Mouse (Mus musculus) lung, postnatal 14 days (tissue): Measurements from ENCODE around the gene Vangl1.
A peak's percentile ranks its signal among the peaks of the same experiment; 100 is the strongest.
"Not testable (repeated sequence)": the region's sequence is repeated elsewhere in the genome, so short reads cannot be mapped to it uniquely, and the experiment has no call there.

Experiments used
- DNase-seq: peaks from one replicate; pipeline ENCODE4 v3.0.0; 2021

Vangl1 gene

DNA sequence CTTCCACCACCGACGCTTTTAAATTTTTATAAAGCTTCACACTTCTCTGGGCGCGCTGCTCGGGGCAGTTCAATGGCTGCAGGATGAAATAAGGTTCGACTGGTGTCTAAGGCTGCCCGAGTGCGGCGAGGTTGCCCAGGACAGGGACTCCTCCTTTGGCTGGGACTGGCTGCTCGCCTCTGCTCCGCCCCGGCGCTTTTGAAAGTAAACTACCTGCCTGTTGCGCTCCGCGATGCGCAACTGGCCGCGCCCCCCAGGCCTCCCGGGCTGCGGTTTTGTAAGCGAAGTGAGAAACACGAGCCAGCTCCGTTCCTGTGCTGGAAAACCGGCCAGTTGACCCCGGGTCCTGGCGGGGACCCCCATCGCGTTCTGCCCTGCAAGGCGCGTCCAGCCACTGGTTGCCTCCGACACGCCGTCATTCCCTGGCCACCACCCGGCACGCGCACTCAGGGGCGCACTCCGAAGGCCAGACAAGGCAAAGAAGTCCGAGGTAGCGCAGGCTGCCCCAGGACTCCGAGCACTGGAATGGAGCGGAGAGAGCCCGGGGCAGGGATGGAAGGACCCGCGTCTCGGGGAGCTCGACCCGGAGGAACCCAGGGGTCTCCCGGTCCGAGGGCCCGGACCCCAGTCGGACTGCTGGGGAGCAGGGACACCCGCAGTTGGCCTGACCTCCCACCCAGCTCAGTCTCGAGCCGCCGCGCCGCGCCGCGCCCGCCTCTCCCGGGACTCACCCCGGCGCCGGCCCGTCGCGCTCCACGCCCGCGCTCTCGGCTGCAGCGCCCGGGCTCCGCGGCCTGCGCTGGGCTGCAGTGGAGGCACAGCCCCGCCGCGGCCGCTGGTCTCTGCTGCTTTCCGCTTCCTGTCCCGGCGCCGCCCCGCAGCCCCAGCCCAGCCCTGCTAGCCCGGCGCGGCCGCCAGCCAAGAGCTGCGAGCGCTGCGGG lies at the start of gene Vangl1:
Vangl1 (minus strand) TSS at position 913 of the 941 bp plus-strand sequence.
- DNase-seq, result peak; percentile 79

DNA sequence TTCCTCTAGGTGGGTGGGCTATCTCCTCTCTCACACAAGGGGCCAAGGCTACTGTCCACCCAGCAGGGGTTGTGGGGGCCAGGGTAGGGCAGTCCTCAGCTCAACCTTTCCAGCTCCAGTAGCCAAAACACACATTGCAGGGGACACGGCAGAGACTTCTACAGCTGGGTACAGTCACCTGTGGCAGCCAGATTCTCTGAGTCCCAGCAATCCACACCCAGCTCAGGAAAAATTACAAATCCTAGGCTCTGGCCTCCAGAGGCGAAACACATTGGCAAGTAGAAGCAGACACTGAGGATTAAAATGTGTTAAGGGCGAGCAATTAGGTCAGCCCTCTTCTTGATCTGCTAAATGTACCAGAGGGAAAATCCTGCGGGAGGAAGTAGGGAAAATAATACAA lies 49.1 kb upstream of the Vangl1 start:
- no peak for DNase-seq

DNA sequence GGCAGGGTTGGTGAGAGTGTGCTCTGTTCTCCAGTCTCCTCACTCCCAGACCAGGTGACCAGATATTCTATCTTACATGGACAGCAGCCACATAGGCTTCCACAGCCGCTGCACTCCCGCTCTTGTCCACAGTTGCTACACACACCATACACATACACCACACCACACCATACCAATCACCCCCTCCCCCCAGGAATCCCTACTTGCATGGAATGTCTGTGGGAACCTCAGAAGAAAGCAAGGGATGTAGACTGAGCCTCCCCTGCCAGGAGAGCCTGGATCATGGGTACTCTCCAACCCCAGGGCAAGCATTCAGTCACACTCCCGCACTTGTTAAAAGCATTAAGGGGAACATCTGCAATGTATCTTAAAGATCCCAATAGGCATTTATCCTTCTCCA lies 48.4 kb upstream of the Vangl1 start:
- no peak for DNase-seq

DNA sequence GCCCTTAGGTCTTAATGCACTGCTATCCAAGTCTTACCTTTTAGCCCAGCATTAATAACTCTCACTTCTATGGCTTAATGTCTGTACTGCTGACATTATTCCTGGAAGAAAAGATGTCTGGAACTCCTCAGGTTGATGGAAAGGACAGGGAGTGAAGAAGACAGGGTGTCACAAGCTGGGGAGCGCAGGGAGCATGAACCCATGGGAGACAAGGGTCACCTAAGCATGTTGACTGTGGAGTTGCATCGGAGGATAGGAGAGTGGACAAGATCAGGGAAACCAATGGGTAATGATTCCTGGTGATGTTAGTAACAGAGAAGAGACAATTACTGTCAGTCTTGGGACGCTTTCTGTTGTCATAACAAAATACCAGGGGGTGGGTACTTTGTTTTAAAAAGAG lies 46.4 kb upstream of the Vangl1 start:
- DNase-seq, result no peak

DNA sequence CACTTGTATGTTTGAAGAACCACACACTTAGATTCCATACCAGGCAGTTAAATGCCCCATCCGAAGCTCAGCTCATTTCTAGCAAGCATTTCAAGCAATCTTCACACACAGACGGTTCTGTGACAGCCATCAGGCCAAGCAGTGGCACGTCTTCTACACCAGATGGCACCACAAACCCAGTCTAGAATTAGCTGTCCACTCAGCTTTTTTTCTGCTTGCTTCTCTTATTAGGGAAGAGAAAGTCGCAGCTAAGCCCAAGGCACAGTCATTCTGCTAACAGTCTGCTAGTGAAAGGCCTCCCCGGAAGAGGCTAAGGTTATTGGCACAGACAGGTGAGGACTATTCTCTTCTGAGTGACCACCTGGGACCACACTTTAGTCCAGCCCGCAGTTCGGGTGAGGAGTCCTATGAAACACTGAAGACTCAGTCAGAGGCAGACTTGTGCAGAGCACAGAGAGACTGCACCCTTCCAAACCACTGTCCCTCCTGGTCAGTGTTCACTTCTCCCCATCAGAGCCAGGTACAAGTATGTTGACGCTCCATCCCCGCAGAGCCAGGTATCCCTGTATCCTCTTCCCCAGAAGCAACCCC lies 45.0 kb upstream of the Vangl1 start:
- DNase-seq, result peak; percentile 65

DNA sequence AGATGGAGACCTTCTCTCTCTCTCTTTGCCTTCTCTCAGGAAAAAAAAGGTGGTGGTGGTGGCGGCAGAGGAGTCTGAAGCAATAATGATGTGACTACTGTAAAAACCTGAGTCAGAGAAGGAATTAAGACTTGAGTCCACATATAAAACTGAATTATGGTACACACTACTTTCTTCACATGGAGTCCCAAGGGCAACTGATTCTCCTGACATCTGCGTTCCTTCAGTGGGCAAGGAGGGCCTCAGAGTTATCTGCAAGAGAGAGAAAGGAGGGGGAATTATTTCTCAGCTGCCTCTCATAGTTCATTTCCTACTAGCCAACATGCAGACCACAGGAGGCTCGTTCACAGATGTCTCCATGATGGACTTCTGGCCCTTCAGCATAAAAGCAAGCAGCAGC lies 40.1 kb upstream of the Vangl1 start:
- no peak for DNase-seq

DNA sequence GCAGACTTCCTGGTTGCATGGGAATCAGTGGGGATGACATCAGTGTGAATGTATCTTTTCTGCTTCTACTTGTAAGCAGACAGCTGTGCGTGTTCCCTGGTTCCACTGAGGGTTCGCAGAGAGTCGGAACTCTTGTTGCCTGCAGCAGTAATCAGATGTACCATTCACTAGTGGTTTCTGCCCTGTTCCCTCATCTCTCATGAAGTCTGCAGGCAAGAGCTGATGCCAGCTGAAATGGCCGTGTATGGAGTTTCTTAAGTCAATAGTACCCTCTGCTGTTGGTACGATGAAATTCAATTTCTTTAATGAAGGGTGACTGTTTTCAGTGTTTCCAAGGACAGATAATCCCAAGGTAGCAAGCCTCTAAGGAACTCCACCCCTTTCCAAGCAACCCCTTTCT lies 38.4 kb upstream of the Vangl1 start:
- DNase-seq, result peak; percentile 14

DNA sequence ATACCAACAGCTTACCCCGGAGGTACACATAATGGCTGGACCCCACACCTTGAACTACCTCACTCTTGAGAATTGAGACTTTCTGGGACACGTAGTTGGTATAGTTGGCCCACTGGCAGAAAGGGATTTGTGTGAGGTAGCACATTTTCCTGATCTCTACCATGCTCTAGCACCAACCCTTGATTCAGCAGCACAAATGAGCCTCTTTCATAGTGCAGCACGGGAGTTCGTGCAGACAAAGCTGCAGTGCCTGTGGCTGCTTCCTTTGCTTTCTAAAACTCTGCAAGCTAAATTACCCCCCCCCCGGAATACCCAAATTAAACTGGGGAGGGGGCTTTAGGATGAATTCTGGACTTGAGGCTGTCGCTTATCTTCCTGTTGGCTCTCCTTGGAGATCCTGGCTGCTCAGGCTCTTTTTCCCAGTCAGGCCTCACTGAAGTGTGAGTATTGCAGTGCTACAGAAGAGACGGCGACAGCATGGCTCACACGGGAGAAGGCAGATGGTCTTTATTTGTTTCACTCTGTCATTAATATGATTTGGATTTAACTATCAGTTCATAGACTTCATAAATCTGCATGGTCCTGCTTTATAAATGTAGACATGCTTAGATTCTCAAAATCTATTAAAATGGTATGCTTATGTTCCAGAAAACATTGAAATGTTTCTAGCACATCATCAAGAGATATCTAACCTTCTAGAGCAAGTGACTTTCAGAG lies 27.1 kb upstream of the Vangl1 start:
- DNase-seq, result no peak

DNA sequence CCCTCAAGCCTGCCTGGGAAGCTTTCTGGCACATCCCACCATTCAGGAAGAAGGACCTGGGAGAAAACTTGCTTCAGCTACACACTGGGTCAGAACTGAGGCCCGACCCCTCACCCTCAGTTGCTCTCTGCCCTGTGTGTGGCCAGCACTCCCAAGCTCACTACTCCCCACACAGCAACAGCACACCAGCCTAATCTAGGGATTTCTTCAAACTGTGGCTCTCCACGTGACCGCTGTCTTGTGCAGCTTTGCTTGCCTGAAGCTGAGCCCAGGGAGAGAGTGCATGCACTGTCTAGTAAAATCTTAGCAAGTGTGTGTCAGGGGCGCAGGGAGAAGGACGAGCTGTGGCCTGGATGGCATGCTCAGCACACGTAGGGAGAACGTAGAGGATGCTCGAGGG lies 18.3 kb upstream of the Vangl1 start:
- no peak for DNase-seq

DNA sequence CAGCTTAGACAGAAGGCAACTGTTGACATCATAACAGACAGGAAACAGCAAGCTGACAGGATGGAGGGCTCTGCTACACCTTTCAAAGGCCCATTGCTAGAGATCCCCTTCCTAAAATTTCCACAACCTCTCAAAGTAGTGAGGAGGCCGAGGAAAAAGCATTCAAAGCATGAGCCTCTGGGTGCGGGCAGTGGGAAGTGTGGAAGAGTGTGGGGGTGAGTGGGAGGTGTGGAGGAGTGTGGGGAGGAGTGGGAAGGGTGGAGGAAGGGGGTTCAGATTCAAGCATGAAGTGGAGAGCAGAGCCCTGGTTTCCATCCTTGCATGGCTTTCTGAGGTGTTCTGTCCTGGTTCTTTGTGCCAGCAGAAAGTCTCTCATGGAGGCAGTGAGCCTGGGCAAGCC lies 13.8 kb upstream of the Vangl1 start:
- no peak for DNase-seq

DNA sequence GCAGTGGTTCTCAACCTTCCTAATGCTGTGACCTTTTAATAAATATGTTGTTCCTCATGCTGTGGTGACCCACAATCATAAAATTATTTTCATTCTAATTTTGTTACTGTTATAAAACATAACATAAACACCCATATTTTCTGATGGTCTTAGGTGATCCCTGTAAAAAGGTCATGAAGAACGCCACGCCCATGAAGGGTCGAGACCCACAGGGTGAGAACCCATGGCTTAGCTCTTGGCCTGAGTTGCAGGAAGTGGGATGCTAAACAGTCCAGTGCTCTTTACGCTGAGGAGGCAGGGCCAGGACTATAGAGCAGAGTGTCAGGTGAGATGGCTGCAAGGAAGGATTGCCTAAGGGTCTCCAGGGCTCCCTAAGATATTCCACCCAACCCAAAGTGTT lies 10.2 kb upstream of the Vangl1 start:
- no peak for DNase-seq

DNA sequence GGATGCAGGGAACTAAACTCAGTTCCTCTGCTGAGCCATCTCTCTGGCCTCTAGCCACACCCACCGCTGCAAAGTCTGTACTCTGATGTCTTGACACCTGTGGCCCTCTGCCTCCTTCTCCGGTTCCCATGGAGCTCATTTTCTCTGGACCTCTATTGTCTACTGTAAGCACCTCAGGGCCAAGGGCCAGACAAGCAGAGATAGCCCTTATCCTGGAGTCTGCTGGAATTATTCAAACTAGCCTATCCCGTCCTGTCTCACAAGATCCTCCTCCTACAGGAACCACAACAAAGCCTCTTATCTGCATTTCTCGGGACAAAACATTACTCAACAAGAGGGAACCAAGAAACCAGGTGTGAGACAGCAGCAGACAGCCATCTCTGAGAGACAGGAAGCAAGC lies 9.8 kb upstream of the Vangl1 start:
- DNase-seq, result no peak

DNA sequence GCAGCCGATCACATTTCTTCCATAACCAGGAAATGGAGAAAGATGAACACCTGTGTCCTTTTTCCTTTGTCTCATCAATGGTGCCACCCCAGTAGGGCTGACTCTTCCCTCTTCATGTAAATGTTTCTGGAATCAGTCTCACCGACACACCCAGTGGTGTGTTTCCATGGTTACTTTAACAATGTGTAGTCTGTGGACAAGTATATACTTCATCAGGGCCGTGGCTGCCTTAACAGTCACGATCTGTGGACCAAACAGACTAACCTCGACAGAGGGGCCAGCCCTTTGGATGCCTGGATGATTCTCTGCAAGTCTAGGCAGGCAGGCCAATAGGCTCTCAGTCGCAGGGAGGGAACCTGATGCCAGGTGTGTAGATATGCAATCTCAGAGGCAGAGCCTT lies 8.4 kb upstream of the Vangl1 start:
- DNase-seq, result no peak

DNA sequence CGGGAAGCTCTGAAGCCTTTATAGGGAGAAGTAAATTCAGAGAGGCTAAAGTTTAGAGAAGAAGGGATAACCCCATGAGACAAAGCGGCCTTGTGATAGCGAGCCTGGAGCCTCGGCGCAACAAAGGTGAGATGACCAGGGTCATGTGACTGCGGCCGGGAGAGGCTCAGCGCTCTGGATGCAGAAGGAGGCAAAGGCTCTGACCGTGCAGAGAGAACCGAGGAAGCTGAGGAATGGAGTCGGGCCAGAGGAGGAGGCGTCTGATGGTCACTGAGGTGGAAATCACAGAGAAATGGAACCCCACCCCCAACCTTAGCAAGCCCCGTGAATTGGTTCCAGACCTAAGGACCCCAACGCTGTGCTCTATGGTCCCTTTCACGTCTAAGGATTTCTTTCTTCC lies 7.8 kb upstream of the Vangl1 start:
- DNase-seq, result no peak

DNA sequence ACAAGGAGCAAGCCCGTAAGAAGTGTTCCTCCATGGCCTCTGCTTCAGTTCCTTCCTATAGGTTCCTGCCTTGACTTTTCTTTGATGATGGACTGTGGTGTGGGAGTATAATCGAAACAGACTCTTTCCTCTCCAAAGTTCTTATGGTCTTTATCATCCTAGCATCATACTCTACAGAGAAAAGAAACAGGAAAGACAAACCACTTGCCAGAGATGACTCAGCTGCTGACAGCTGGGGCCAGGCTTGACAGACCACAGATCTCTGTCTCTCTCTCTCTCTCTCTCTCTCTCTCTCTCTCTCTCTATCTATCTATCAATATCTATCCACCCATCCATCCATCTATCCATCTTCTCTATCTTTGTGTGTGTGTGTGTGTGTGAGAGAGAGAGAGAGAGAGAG lies 6.8 kb upstream of the Vangl1 start:
- DNase-seq, result no peak

DNA sequence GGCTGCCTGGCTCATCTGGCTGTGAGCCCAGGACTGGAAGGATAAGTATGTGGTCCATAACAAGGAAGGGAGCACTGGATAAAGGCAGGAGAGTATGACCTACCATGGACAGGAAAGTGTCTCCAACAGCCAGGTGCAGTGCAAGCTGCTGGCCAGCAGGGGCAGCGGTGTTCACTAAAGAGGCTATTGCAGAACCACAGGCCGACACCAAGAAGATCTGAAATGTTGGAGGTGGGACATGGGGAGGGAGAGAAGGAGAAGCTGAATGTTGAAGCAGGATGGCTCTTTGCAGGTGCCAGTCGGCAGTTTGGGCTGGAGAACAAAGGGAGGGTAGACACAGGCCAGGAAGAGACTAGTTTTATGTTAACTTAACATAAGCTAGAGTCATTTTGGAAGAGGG lies 6.3 kb upstream of the Vangl1 start:
- peak; percentile 37 for DNase-seq

DNA sequence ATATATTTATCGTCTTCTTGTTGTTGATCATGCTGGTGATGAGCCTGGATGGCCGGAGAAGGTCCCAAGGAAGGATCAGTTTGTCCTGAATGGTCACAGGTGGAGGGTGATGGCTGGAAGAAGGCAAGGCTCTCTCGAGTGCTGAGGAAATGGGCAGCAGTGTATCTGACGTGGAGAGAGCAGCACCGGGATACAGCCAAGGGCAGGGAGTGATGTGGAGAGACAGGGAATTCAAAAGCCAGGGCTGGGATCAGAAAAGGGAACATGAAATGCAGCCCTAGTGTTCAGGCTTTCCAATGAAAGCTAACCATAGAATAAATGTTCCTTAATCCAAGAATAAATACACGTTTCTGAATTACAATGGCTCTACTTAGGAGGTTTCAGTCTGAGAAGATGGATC lies 4.4 kb upstream of the Vangl1 start:
- DNase-seq, result no peak

DNA sequence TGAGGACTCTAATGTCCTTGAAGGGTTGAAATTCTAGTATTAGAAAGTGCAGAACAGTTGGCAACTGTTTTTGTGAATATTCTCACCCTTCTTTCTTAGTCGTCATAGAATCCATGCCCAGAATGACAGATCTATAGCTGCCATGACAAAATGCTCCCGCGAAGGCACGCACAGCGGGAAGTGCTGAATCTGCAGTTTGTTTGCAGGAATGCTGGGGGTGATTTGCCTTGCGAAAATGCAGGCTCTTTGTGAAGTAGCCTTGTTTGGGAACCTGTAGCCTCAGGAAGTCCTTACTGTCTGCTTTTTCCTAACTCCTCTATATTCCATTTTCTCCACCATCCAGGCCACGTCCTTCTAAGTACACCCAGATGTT lies 951 bp upstream of the Vangl1 start:
- DNase-seq, result no peak

DNA sequence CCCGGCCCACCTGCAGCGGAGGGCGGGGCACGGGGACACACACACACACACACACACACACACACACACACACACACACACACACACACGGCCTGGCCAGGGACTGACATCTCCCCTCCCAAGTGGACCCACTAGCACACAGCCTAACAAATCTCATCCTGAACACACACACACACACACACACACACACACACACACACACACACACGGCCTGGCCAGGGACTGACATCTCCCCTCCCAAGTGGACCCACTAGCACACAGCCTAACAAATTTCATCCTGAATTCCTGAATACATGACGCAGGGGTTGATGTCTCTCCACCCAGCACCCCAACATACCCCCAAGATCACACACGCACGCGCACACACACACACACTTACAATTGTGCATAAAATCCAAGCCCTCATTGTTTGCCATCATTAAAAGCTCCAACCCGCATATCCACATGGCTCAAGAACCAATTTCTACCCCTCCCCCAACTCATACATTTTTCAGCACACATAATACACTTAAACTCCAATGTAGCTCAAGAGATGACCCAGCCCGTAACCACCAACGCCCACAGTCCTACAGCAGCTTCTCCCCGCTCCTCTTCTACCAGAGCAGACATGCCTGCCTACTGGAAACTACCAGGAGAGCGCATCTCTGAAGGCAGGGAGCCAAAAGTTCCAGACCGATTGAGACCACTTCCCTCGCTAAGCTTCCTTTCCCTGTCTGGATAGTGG lies 403 bp upstream of the Vangl1 start:
- not testable (repeated sequence) for DNase-seq

DNA sequence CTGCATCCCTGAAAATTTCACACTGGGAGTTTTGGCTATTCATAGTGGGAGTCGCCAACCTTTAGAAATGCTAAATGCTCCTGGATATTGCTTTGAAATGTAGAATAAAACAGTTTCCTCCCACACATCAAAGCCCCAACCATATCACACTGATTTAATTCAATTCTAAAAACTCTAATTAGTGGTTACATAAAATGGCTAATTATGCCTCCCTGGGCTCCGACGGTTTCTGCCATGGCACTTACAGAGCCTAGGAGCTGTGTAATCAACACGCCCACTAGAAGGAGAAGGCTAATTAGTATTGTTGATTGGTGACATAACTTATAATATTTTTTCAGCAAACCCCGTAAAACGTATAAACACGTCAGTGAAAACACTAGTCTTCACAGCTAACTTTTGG lies 1.4 kb downstream of the Vangl1 start:
- DNase-seq, result no peak

DNA sequence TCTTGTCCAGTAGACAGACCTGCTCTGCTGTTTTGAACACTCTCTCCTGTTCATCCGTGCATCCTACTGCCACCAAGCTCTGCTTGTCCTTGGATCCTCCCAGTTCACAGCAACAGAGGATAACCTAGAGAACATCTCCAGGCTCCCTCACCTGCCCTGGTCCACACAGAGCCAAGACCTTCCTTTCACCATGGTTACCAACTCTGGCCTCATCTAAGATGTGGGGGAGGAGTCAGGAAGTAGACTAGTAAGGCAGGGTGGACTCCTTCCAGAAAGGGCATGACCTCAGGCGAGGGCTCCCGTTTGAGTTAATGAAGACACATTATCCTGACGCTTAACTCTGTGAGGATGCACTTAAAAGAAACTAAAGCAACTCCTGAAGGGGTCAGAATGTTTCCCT lies 4.5 kb downstream of the Vangl1 start:
- no peak for DNase-seq

DNA sequence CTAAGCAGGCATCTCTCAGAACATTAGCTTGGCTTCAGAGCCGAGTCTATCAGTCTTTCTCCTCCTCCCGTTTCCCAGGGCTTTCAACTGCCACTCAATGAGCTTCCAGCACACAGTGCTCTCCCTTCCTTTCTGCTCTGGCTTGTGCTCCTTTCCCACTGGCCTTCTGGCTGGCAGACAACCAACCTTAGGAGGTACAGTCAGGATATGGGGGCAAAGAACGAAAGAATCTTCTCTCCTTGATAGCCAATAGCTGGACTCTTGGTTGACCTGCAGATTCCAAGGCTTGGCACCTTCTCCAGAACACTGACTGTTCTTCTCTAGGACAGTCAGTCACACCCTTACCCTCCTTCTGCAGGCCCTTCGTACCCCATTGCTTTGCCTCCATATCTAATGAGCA lies 5.3 kb downstream of the Vangl1 start:
- no peak for DNase-seq

DNA sequence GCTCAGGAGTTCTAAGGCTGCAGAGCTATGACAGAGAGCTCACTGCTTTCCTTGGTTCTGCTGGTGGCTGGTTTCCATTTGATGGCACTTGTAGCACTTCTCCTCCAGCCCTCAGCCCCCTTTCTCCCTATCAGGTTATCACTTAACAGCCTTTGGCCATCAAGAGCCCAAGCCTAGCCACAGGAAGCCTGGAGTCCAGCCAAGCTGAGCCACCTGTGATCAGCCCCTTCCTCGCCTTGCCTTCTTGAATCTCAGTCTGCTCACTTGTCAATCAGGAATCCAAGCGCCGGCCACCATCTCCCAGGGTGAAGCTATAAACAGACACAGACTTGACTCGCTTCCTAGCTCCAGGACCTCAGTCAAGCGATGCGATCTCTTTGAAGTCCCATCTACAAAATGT lies 6.0 kb downstream of the Vangl1 start:
- DNase-seq, result no peak
